Mouse (Mus musculus): ENCODE data around the gene Mfap3l.
"Not testable (repeated sequence)": the region's sequence is repeated elsewhere in the genome, so short reads cannot be mapped to it uniquely, and the experiment has no call there.

The Mfap3l gene

DNA sequence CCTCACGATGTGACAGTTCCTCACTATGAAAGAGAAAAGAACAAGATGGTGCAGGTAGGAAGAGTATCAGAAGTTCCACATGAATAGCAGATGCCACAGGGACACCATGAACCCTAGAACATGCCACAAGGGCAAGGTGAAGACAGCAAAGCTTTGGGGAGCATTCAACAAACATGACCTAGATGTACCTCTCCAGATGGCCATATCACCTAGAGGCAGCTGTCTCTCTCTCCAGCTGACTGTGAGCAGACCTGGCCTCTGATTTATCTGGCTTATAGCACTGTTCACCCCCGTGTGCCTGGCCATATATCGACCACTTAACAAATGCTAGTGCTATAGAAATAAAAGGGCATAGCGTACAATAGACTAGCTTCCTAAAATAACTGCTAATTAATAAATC, 17.5 kb downstream of the Mfap3l start:
- no peak for DNase-seq (ENCODE audit: low spot score in 2 of 2)

- DNase-seq (ENCODE audit: low spot score in 2 of 2) = no peak
Observed at GRCm38 (mm10) chr8:60657425-60658113, 24.9 kb downstream of the Mfap3l start.

GRCm38 (mm10) chr8:60658114-60658500, 25.5 kb downstream of the Mfap3l start:
- no peak for DNase-seq (ENCODE audit: low spot score in 2 of 2)

- DNase-seq (ENCODE audit: low spot score in 2 of 2) = not testable (repeated sequence)
Observed at GRCm38 (mm10) chr8:60658686-60659085, 26.1 kb downstream of the Mfap3l start.

DNA sequence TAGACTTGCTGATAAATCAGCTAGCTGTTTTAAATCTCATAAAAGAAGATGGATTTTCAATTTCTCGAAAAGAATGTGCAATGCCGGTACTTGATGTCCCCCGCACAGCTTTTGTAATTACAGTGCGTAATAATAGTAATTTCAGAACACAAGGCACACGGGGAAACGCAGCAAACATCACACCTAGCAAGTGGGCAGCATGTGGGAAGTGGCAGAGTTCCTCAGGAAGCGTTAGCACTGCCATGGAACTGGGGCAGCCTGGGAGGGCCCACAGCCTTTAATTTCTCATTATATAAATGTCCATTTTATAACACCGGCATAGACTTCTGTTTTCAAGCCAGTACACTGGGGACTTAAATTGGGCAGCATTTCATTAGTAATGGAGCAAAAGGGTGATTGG, 27.1 kb downstream of the Mfap3l start:
- no peak for DNase-seq (ENCODE audit: low spot score in 2 of 2)

GRCm38 (mm10) chr8:60661191-60661590, 28.6 kb downstream of the Mfap3l start:
- DNase-seq (ENCODE audit: low spot score in 2 of 2) = no peak

DNA sequence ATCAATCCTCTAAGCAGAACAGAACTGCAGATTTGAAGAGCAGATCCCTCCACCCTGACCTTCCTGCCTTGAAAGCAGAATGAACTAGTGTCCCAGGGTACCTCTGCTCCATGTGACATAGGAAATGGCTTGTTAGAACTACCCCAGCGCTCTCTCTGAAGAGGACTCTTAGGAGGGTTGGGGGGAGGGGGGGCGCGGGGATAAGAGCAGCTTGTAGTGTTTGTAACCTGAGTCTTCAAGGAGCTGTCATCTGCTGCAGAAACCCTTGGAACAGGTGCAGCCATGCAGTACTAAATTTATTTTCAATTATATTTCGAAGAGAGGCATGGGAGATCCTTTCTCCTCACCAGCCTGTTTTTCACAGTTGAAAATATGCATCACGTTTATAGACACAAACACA, 30.9 kb downstream of the Mfap3l start:
- DNase-seq (ENCODE audit: low spot score in 2 of 2) = no peak

DNA sequence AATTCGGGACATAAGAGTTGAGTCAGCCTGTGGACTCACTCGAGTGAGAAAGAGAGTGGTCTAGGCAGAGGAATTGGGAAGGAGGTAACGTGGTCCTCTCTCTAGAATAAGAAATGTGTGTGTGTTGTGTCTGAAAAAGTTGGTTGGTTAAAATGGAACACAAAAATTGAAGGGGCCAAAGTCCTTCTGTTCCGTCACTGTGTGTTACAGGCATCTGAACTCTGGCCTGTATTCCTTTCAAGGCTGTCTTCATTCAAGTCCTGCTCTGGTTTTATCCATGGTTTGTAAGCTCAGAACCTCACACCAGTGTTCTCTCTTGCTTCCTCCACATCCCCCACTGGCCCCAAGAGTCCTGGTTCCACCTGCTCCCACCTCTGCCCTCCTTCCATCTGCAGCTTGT, 33.2 kb downstream of the Mfap3l start:
- DNase-seq (ENCODE audit: low spot score in 2 of 2) = no peak

DNA sequence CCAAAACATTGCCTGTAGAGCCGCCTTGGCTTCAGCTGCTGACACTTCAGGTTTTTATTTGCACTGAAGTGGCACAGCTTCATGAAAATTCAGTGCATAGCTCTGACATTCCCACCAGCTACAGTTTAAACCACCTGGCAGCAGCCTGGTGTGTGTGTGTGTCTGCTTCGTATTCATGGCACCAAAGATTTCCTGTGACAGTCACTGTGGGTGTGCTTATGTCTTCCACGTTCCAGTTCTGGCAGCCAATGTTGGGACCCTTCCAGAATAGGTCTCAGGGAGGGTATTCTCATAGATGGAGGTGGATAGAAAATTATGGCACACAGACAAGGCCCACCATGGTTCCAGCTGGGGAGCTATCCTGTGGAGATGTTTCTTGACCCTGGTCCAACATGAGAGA, 34.2 kb downstream of the Mfap3l start:
- no peak for DNase-seq (ENCODE audit: low spot score in 2 of 2)

DNA sequence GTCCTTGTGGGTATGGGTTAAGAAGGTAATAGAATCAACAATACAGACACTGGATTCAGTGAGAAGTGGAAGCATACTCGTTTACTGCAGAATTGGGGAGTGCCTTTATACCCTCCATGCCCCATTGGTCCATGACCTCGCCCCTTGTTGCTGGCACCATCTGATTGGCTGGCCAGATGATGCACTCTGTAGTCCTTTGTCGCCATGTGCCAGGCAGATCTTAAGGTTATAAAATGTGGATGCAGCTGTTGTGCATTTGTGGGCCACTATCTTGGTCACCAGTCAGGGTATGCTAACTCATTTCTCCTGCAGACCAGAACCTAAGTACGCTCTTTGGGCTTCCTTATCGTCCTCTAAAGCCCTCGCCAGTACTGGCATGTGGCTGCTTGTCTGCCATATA, 46.0 kb downstream of the Mfap3l start:
- no peak for DNase-seq (ENCODE audit: low spot score in 2 of 2)

DNA sequence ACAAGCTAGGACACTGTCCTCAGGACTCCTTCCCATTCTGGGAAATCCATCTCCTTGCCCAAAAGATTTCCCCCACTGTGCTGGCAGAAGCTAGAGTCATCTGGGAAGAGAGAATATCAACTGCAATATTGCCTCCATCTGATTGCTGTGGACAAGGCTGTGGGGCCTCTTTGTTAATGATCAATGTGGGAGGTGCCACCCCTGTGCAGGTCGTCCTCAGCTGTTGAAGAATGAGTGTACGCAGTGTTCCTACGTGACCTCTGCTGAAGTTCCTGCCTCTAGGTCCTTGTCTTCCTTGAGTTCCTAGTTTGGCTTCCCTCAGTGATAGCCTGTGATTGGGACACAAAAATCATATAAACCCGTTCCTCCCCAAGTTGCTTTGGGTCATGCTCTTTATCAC, 49.2 kb downstream of the Mfap3l start:
- DNase-seq (ENCODE audit: low spot score in 2 of 2) = no peak

DNA sequence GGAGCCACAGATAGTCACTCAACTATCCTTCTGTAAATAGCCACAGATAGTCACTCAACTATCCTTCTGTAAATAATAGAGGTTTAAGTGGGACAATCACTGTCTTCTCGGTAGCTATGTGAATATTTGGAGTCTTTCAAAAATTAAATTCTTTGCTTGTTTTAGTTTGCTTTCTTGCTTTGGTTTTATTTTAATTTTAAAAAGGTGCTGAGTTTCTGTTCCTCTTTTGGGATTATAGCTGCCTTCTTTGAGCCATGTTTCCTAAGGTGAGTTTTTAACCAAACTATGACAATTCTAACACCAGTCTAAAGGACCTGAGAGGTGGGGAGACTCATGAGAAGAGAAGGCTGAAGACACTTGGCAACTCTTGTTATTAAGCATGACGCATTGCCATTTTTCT, 49.7 kb downstream of the Mfap3l start:
- no peak for DNase-seq (ENCODE audit: low spot score in 2 of 2)

DNA sequence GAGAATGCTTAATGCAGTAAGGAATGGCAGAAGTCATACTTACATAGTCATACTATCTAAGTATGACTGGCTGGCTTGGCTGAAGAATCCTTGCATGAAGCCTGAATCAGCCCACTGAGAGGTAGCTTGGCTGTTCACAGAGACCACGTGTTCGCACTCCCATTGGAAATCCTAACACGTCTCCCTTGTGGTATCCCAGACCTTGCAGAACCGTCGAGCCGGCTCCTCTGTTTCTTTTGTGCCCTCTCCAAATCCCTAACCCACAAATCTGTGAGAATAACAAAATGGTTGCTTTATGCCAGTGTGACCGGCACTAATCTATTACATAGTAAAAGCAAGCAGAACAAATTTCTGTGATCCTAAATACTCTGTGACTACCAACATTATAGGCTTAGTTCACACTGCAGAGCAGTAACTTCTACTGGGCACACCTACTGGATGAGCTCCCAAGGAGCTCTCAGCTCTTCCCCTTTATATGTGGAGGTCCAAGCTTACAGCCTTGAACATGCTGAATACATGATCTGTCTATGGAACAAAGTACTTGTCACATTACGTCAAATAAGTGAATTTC, 79.0 kb downstream of the Mfap3l start:
- DNase-seq (ENCODE audit: low spot score in 2 of 2) = no peak

DNA sequence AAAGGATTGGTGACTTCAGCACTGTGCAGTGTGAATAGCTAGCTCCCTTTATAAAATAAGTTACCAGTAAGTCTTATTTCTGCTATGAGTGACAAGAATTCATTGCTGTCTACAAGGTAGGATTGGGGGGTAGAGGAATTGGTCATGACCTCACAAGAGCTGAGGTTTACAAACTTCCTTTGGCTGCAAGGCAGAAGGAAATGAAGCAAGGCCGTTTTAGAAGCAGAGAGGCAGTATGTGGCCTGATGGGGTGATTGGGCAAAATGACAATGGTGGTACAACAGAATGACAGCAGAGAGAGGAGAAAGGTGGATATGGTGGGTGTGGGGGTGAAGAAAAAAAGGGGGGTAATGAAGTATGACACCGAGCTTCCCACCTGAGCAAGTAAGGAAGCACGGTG, 82.1 kb downstream of the Mfap3l start:
- DNase-seq (ENCODE audit: low spot score in 2 of 2) = no peak

- no peak for DNase-seq (ENCODE audit: low spot score in 2 of 2)
Observed at GRCm38 (mm10) chr8:60718692-60719091, 86.1 kb downstream of the Mfap3l start.

Measured in spleen, postnatal 4 days (tissue).